In the genomic region with DNA sequence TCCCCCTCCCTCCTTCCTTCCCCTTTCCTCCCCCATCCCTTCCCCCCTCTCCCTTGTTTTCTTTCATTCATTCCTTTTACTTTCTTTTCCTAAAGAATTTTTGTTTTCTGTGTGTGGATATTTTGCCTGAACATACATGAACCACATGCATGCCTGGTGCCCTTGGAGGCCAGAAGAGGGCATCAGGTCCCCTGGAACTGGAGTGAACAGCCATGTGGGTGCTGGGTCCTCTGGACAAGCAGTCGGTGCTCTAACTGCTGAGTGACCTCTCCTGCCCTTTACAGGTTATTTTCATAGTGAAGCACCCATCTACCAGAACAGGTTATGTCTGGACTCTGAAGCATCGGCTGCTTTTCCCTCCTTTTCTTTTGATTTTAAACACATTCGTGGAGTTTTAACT, we compare ENCODE assay signal across 9 mouse cellular contexts. TPM values are rescaled to one million over a fixed set of nuclear protein-coding genes. Genes with fewer than 3 reads are reported as not detected.
DNase-seq lines count a peak whose midpoint lies in the region; ATAC-seq and TF ChIP-seq lines count a peak whose summit lies in the region.
"Had no signal": no experiment of that assay in that cellular context is flagged by ENCODE, and none has a peak within 500 bp of the region (broad histone marks: within the 10 kb centered on the region; RNA-seq: fewer than 3 reads in every experiment).

No protein-coding gene starts in this region.

- peak; percentile 31 for TF ChIP-seq CTCF in midbrain, postnatal 0 days (IDR thresholded peaks at IDR 0.05)

- DNase-seq in embryo, embryonic 10.5 days (ENCODE audit: low spot score) = peak; percentile 22
- DNase-seq in embryo, embryonic 9.5 days (ENCODE audit: extremely low spot score) = no peak
- no peak for DNase-seq in midbrain, postnatal 0 days (ENCODE audit: low spot score)
- DNase-seq in adrenal gland, adult 2 months = no peak
- no peak for DNase-seq in left cerebral cortex, postnatal 10 days (ENCODE audit: extremely low spot score in 1 of 2, low spot score in 2 of 2)
- no peak for DNase-seq in testis, postnatal 10 days (ENCODE audit: low spot score)
- DNase-seq: right cerebral cortex, postnatal 4 days had no signal

- H3K4me1 ChIP-seq in midbrain, postnatal 0 days (ENCODE audit: insufficient read depth, low read length) = no peaks in the 10 kb centered on the region
- H3K4me1 ChIP-seq in midbrain, embryonic 15.5 days = no peaks in the 10 kb centered on the region

- 56% methylated on average over 3 of the region's 3 CpGs for WGBS in midbrain, postnatal 0 days
- WGBS in midbrain, embryonic 15.5 days = 46% methylated on average over 3 of the region's 3 CpGs

- no peaks in the 10 kb centered on the region for H3K9me3 ChIP-seq in midbrain, postnatal 0 days (ENCODE audit: low read length)
- H3K9me3 ChIP-seq in midbrain, embryonic 15.5 days = no peaks in the 10 kb centered on the region

- intact Hi-C loops in left cerebral cortex, postnatal 10 days (cut with DNase I) = no loop called here

- no peaks in the 10 kb centered on the region for H3K36me3 ChIP-seq in midbrain, postnatal 0 days (ENCODE audit: insufficient read depth, low read length)
- H3K36me3 ChIP-seq in midbrain, embryonic 15.5 days (replicated peaks) = no peaks in the 10 kb centered on the region

- no peak overlapping the region for H3K4me3 ChIP-seq in midbrain, postnatal 0 days (ENCODE audit: low read depth, low read length)
- H3K4me3 ChIP-seq in midbrain, embryonic 15.5 days = no peak overlapping the region

- H3K9ac ChIP-seq in midbrain, postnatal 0 days (replicated peaks; ENCODE audit: low read length, poor library complexity, severe bottlenecking) = no peak overlapping the region
- H3K9ac ChIP-seq in midbrain, embryonic 15.5 days = no peak overlapping the region

- H3K27ac ChIP-seq in midbrain, postnatal 0 days (ENCODE audit: low read depth, low read length) = no peak overlapping the region
- no peak overlapping the region for H3K27ac ChIP-seq in midbrain, embryonic 15.5 days

- H3K27me3 ChIP-seq in midbrain, postnatal 0 days (ENCODE audit: insufficient read depth, low read length) = no peaks in the 10 kb centered on the region
- no peaks in the 10 kb centered on the region for H3K27me3 ChIP-seq in midbrain, embryonic 15.5 days (replicated peaks)

- no peak for ATAC-seq in midbrain, postnatal 0 days (ENCODE audit: low FRiP score)
- ATAC-seq in midbrain, embryonic 15.5 days (replicated peaks) = no peak
- ATAC-seq in megakaryocyte, adult 5-6 weeks (ENCODE audit: poor library complexity, severe bottlenecking) = peak; percentile 80

- H3K4me2 ChIP-seq in midbrain, postnatal 0 days (ENCODE audit: low read depth, low read length, poor library complexity, severe bottlenecking) = no peak overlapping the region
- H3K4me2 ChIP-seq in midbrain, embryonic 15.5 days = no peak overlapping the region

RNA-seq across cellular contexts. Expression of gene Ppp2ca, which starts 34.1 kb away (rescaled TPM):
- total RNA-seq in midbrain, postnatal 0 days (2014; rRNA removed) = 141 and 143 TPM in 2 replicates
- polyA plus RNA-seq in midbrain, postnatal 0 days (2015; fragmentation: Nextera tagmentation; extraction: Ambion mirVana) = 107 and 114 TPM in 2 replicates
- polyA plus RNA-seq in midbrain, embryonic 15.5 days (2015; fragmentation: Nextera tagmentation; extraction: Ambion mirVana) = 127 and 130 TPM in 2 replicates
- total RNA-seq in megakaryocyte, adult 5-6 weeks (2015) = 68.5 and 70.6 TPM in 2 replicates
- total RNA-seq in megakaryocyte, adult 5-6 weeks (2017) = 72.5 and 75.7 TPM in 2 replicates
- total RNA-seq in adrenal gland, adult 2 months (2021) = 10 to 100 TPM; 69.0 to 90.8 TPM
- polyA plus RNA-seq in adrenal gland, adult 2 months (2012; rRNA removed) = 17.5 and 19.2 TPM in 2 replicates
- total RNA-seq in left cerebral cortex, postnatal 10 days (2021) = 100 to 1,000 TPM; 145 to 149 TPM
